Mouse (Mus musculus) spleen, postnatal 14 days (tissue): ENCODE results near the gene Osbpl6.

Experiments used
- DNase-seq, 2 experiments: peaks; one replicate each; pipeline ENCODE4 v3.0.0; 2021 to 2022; ENCODE audit warnings: low spot score in 2 of 2

Gene Osbpl6

DNA sequence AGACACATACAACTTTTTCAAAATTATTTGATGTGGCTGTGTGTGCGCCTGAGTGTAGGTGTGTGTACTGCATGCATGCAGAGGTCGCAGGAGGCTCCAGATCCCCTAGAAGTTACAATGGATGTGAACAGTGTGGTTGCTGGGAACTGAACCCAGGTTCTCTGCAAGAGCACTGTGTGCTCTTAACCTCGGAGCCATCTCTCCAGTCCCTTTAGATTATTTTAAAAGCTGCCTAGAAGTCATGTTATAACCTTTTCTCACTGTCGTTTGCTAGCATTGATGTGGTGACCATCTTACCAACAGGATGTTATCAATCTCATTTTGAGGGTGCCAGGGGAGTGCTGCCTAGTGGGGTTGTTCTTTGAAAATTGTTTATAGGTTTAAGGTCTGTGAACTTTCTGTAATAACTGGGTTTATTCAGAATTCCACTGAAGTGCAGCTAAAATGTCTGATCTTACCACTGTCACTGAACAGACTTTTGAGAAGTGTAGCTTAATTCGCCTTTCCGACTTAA lies 15.2 kb downstream of the Osbpl6 start:
- no peak for DNase-seq

DNA sequence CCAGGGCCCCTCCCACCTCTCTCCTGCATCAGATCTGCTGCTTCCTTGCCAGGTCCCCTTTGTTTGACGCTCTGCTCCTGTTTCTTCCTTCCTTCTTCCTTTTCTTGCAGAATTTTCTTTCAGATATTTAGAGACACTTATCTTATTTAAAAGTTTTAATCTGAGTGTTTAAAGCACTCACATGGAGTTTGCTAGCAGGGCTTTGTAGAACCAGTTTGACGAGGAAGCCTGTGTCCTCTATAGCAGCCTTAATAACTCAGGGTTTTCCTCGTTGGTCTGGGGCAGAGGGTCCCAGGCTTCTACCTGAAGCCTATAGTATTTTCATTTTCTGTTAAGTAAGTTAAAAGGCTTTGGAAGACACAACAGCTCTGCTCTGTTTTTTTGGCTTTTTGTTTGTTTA lies 20.5 kb downstream of the Osbpl6 start:
- no peak for DNase-seq

DNA sequence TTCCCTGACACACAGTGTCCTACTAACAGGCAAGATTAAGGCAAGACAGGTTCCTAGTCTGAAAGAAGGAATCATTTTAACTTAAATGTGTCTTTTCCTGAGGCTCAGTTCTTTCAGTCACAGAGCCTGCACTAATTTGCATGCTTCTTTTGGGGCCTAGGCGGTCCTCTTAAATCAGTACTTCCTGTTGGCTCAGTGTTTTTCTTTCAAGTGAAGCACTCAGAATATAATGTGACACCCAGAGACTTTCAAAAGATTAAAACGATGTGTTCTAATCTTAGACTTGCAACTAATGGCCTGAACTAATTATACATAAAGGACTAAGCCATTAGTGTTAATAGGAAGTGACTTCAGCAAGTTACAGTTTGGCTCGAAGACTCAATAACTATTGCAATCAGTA lies 23.0 kb downstream of the Osbpl6 start:
- DNase-seq, result no peak

DNA sequence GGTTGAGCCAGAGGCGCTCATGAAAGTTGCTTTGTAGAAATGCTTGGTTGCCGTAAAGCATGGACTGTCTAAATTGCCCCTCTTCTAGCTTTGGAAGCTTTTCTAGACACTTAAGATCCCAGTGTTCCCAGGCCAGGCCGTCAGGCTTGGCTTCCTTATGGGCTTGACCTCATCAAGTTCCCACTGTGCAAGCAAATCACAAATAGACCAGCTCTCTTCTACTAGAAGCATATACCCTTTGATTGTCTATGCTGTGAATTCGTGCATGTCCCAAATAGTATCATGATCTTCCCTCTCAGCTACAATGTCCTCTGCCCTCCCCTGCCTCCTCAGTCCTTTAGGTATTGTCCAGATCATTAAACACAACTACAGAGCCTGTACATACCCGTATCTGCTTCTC lies 23.5 kb downstream of the Osbpl6 start:
- DNase-seq, result no peak

DNA sequence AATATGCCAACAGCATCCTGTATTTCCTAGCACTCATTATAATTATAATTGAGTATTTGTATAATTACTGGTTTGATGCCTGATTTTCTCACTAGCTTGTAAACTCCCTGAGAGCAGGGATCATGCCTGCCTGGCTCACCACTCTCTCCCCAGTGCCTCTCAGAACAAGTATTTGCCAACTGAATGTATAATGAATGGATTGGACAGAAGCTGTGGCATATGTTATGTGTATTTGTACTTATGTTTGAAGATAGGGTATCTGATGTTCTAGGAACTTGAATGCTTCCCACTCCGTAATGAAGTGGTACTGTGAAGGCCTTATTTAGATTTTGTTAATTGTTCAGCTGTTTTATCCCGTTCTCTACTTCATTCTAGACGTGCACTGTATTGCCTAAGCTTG lies 24.2 kb downstream of the Osbpl6 start:
- no peak for DNase-seq

DNA sequence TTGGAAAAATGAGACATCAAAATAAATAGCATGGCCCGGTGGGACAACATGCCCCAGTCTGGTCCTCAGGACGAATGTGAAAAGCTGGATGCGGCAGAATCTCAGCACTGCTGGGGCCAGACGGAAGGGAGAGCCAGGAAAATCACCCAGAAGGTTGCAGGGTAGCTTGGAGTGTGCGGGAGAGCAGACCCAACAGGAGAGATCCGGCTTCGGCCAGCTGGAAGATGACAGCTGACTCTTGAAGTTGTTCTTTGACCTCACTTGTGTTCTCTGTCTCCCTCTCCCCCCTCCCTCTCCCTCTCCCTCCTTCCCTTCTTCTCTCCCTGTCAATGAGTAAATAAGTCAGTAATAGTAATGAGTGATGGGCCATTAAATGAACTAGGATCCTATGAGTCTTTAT lies 27.9 kb downstream of the Osbpl6 start:
- no peak for DNase-seq

DNA sequence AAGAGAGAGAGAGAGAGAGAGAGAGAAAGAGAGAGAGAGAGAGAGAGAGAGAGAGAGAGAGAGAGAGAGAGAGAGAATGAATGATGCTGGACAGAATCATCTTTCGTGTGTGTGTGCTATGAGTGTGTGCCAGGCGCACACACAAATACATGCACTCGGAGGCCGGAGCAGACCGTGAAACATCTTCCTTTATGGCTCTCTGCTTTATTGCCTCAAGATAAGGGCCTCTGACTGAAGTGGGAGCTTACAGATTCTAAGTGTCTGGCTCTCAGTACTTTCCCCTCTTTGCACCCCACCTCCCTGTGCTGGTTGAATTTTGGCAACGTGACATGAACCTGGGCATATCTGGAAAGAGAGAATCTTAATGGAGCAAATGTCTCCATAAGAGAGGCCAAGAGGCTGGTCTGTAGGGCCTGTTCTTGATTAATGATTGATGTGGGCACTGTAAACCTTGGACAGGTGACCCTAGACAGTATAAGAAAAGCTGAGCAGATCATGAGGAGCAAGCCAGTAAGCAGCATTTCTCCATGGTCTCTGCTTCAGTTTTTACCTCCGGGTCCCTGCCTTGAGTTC lies 29.4 kb downstream of the Osbpl6 start:
- no peak for DNase-seq

DNA sequence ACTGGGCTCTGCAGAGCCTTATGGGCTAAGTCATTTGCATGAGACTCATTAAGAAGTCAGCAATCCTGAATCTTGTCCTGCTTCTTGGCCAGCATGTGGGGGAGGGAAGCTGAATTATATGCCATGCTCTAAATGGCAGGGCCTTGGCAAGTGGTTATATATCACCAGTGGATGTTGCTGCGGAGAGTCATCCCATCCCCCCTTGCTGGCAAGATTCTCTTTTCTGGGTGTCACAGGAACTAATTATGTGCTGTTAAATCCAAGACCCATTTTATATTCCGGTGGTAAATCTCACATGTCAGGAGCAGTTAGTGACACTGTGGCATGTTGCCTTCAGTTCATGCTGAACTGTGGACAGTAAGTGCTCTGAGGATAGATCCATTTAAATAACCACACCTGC lies 31.1 kb downstream of the Osbpl6 start:
- no peak for DNase-seq

DNA sequence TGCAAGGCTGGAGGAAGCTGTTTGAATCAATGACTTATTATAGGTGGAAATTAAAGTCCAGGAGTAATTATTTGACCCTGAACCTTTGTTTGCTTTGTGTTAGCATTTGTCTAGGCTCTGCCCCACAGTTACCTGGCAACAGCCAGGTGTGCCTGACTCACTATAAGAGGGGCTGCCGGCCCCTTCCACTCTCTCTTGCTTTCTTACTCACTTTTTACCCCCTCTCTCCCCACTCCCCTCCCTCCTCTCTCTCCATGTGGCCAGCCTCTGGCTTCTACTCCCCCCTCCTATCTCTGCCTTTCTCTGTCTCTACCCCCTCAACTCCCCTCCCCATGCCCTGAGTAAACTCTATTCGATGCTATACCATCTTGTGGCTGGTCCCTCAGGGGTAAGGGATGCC lies 33.2 kb downstream of the Osbpl6 start:
- DNase-seq, result no peak

DNA sequence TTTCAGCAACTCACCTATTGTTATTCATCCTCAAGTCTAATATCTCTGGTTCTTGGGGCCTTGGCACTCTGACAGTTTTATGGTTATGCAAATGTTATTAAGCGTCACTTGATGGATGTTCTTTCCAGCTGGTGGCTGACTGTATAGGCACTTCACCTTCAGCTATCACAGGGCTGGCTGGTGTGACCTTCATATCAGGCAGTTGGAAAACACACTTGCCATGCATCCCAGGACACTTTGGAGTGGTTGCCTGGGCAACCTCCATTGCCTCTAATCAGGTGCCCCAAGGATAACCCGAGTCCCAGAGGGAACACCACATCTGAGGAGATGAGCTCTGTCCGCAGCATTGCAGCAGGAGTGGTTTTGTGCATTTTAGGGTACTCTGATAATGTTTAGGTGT lies 35.8 kb downstream of the Osbpl6 start:
- no peak for DNase-seq

DNA sequence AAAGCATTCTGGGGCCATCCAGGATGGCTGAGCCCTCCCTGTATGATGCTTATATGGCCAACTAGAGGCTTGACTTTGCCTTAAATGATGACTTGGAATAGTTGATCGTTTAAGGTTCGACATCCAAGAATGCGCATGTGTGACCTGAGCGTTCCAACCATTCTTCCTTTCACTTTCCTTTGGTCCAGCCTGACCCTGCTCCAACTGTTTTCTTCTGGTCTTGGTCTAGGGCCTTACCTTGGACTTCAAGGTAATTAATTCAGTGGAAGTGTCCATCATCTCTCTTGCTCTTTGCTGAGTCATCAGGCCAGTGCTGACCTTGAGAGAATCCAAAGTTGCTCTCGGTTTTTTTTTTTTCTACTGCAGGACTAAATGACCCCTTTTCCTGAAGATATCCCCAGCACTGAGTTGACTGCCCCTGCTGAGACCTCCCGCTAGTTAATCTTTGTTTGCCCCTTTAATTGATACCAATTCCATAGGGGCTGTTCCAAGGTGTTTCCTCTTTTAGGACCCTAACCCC lies 43.6 kb downstream of the Osbpl6 start:
- no peak for DNase-seq

DNA sequence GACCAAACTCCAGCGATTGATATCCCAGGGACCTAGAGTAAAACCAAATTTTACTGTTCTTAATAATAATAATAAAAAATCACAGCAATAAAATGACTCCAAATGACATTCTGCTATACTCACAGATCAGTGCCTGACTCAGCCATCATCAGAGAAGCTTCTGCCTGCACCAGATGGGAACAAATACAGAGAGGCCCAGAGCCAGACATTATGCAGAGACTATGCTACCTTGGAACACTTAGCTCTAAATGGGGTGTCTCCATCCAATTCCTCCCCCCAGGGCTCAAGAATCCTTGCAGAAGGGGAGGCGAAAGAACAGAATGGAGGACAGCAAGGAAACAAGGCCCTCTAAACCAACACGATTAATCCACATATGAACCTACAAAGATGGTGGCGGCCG lies 60.4 kb downstream of the Osbpl6 start:
- no peak for DNase-seq

DNA sequence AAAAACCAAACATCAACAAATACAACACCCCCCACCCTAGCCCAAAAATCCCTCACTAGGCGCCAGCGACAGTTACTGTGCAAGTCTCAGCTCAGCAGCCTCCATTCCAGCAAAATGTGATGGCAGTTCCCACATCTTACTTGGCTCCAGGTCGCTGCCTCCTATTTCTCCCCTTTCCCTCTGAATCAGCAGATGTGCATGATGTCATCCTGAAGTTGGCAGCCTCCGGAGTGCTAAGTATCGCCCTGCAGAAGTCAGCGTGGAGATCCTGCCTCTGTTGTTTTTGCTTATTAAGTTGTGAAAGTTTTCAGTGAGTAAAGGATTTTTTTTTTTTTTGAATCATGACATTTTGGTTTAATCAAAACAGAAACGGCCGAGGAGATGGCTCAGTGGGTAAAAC lies 61.9 kb downstream of the Osbpl6 start:
- DNase-seq, result no peak

DNA sequence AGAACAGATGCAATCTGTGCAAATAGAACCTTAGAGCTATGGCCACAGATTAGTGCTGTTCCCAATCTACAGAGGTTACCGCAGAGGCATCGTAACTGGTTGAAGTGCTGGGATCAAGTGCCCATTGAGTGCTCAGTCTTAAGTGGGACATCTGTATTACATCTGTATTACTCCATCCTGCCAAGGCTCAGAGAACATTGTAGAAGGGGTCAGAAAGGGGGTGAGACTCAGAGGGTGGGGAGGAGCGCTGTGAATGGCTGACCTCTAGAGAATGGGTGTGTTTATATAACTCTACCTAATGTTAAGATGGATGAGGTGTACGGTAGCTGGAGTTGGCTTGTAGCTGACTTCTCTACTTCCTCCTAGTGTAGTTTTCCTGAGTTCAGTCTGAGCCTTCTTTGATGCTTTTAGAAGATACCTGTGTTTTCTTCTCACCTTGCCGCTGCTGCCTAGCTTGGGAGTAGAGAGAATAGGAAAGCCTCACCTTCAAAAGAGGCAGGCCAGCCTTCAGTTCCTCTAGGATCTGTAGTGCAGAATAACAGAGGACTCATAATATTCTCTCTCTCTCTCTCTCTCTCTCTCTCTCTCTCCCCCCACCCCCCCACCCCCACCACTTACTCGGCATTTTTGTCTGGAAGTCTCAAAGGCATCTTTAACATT lies 62.9 kb downstream of the Osbpl6 start:
- no peak for DNase-seq

DNA sequence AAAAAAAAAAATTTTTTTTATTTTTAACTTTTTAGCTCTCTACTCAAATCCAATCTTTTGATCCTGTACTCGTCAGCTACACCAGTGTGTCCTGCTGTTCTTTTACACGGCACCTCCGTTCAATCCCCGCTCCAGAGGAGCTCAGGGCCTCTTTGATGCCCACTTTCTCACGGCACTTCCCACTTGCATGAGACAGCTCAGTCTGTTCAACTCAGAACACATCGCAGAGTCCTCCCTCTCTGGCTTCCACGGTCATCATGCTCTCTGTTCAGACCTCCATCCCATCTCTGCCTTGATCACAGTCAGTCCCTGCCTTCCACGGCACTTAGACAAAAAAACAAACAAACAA lies 63.4 kb downstream of the Osbpl6 start:
- no peak for DNase-seq

DNA sequence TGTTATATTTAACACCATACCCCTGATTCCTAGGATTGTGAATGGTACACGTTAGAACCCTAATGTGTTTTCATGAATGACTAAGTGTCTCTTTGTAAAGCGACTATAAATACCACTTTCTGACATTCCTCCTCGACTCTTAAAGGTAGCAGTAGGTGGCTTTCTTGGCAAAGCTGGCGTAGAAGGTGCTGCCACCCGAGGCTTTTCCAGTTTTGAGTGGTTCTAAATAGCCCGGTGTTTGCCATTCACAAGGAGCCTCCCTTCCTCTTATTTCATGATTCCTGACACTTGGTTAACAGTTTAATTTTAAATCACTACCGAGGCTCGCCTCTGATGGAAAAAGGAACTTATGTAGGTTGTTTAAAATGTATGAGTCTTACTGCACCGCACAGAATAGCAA lies 64.1 kb downstream of the Osbpl6 start:
- DNase-seq, result no peak

DNA sequence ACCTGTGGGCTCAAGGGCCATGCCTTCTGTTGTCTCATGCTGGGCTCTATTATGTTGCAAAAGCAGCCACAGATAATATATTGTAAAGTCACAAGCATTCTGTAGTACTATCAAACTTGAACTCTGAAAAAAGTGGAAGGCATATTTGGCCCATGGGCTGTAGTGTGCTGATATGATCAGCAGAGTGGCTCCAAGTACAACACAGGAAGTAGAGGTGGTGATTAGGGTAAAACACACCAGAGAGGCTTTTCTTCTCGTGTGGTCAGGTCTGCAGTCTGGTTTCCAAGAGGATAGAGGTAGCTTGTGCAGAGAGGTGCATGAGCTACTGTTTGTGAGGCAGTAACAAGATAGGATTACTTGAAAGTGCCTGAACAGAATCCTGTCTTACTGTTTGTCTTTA lies 69.5 kb downstream of the Osbpl6 start:
- no peak for DNase-seq

DNA sequence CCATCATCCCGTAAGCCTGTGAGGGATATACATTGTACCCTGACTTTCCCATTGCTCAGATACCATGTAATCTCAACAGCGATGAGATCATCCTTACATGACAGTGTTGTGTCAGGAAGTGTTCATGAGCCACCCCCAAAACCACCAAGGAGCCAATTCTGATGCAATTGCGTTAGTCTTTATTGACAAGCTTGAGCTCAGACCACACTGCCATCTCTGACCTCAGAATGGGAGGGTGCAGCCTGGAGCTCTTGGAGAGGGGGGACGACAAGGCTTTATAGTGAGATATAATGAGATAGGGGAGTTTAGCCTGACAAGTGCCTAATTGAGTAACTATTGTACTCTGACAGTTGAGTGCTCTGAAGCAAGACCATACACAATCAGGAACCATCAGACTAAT lies 82.5 kb downstream of the Osbpl6 start:
- DNase-seq, result no peak

DNA sequence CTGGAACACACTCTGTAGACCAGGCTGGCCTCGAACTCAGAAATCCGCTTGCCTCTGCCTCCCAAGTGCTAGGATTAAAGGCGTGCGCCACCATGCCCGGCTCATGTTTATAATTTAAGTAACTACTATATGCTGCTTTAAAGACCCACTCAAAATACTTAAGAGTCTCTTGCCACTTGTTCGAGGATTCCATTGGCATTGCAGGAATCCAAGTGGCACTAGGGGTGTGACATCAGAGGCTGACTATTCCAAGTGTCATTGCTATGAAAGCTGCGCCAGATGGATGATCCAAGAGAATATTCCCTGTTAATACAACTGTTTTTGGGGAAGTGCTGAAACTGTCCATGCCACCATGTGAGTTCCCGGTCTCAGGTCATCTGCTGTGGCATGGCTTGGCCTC lies 83.9 kb downstream of the Osbpl6 start:
- DNase-seq, result no peak

DNA sequence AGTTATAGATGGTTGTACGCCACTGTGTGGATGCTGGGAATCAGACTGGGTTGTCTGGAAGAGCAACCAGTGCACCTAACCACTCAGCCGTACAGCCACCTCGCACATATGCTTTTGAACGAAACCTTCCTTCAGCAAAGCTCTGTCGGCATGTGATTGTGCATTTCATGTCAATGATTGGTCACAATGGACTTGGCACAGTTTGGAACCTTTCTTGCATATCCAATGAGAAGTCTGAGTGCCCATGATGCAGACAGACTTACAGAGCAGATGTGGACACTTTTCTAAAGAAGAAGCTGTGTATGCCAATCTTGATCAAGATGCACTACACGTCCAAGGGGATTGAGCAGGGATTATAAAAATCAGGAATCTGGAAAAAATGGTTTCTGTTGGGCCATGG lies 85.1 kb downstream of the Osbpl6 start:
- no peak for DNase-seq

DNA sequence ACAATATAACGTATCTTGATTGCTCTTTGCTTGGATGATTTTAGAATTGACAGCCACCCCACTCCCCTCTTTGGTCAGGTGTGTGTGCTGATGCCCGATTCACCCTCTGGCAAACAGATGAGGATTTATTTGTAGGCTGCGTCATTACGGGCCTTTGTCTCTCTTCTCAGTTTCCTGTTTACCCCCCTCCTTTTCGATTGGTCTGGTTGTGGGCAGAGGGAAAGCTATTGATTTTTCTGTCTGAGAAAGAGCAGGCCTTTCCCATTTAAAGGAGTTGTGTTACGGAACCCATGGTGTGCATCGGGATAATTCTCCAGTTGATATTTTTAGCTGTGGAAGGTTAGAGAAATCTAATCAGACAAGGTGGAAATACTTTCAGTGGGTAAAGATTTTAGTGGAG lies 85.9 kb downstream of the Osbpl6 start:
- DNase-seq, result no peak

DNA sequence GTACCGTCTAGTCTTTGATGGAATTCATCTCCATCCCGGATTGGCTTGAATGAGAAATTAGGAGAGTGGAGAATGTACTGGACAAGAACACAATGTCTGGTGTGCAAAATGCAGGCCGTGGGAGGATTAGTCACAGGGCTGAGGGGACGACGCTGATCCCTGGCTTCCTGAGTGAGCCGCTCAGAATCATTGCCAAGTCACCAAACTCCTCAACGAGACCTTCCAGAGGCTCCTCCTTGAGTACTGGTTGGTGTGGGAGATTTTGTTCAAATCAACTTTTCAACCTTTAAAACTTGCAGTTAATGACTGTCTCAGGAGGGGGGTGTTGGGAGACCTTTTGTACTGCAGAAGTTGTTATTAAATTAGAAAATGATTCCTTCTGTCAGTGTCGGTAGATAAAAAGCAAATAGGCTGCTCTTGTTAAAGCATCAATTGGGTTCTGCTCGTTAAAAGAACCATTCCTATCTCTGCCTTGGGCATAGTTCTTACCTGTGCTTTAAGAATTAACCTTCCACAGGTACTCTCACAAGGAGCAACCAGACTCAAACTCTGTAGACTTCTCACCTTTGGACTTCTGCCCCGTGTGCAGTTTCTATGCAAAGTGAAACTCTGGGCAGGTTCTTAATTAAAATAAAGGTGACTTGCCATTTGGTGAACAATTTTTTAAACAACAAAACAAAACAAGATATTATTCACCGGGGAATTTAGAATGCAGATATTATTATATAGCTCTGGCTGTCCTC lies 89.9 kb downstream of the Osbpl6 start:
- no peak for DNase-seq

DNA sequence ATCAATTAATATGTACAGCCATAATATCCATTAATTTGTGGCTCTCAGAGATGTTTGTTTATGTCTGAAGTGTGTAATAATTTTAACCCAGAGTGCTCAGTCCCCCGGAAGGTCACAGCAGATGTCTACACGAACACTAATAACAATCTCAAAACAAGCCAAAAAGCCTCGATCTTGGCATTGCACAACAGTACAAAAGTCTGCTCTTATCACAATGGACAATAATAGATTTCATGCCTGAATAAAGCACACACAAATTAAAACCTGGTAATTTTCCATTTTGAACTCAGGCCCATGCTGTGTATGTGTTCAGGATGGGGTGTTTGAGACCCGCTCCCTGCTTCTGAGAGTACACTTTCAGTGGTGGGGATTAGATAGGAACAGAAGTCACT lies 90.4 kb downstream of the Osbpl6 start:
- DNase-seq, result no peak
